Mouse (Mus musculus): Measurements from ENCODE around the gene Rhbdf1.

DNA sequence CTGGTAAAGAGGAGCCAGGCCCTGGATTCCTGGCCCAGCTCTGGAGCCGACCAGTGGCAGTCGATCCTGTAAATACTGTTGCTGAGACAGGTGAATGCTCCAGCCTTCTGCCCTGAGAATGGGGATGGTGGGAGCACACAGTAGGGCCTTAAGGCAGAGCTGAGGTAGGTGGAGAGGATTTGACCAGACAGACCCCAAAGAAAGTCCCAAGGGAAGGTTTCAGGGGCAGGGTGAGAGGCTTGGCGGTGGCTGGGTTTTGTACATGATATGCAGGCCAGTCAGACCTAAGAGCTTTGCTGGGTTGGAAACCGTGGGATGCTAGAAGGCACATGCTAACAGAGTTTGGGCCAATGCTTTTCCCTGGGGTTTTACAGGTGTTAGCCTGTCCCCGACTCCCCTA is 27.5 kb downstream of the Rhbdf1 start:
- TF ChIP-seq CTCF (IDR thresholded peaks at IDR 0.05; ENCODE audit: borderline replicate concordance, control insufficient read depth, extremely low read depth, insufficient read depth, low read length, poor library complexity) (no peak), POLR2A (IDR thresholded peaks at IDR 0.05; ENCODE audit: control insufficient read depth, extremely low read depth, insufficient read depth, low read length, poor library complexity) (no peak)

Measured in thymus, adult 2 months (tissue).